Mouse (Mus musculus): ENCODE results near the gene Ptprcap.

- TF ChIP-seq EP300 (IDR thresholded peaks at IDR 0.05; ENCODE audit: insufficient read depth, low read depth, low read length) = no peak
- TF ChIP-seq POLR2A (IDR thresholded peaks at IDR 0.05; ENCODE audit: insufficient read depth, low read depth, low read length) = no peak
Observed at GRCm38 (mm10) chr19:4117006-4117405, 36.4 kb upstream of the Ptprcap start.
